Mouse (Mus musculus) lung, embryonic 16.5 days (tissue): ENCODE data around the gene Sdk2. TPM values are rescaled to one million over a fixed set of nuclear protein-coding genes. Genes with fewer than 3 reads are reported as not detected.

ENCODE experiments used
- ATAC-seq: fragments of 200-750 bp; cut with Nextera tagmentation; 2 replicates; pipeline ENCODE4 v1.8.0; 2017; ENCODE audit warnings: low read depth, mild to moderate bottlenecking, moderate library complexity
- H3K27ac ChIP-seq: fragments of 300-500 bp; sonication (generic); 2 replicates; pipeline ENCODE4 v1.5.1; 2014; ENCODE audit warnings: mild to moderate bottlenecking, control low read depth, low read length
- H3K27me3 ChIP-seq: fragments of 300-500 bp; sonication (generic); 2 replicates; pipeline ENCODE4 v1.6.1; 2014; ENCODE audit warnings: low read depth, low read length, mixed read lengths; ENCODE audit not compliant: control insufficient read depth, insufficient read depth
- H3K36me3 ChIP-seq: fragments of 300-500 bp; sonication (generic); 2 replicates; pipeline ENCODE4 v1.6.1; 2014; ENCODE audit warnings: low read length; ENCODE audit not compliant: control insufficient read depth, insufficient read depth
- H3K4me1 ChIP-seq: fragments of 300-500 bp; sonication (generic); replicated peaks from 2 replicates; pipeline ENCODE4 v1.6.1; 2014; ENCODE audit warnings: low read length, mixed read lengths; ENCODE audit not compliant: control insufficient read depth, insufficient read depth
- H3K4me2 ChIP-seq: fragments of 300-500 bp; sonication (generic); 2 replicates; pipeline ENCODE4 v1.6.1; 2014; ENCODE audit warnings: low read depth, low read length, control low read depth
- H3K4me3 ChIP-seq: fragments of 300-500 bp; sonication (generic); 2 replicates; pipeline ENCODE4 v1.5.1; 2014; ENCODE audit warnings: mild to moderate bottlenecking, low read length, control low read depth
- H3K9ac ChIP-seq: fragments of 300-500 bp; sonication (generic); 2 replicates; pipeline ENCODE4 v1.6.1; 2014; ENCODE audit warnings: low read length, control low read depth
- H3K9me3 ChIP-seq: fragments of 300-500 bp; sonication (generic); 2 replicates; pipeline ENCODE4 v1.6.1; 2016; ENCODE audit warnings: low read length; ENCODE audit not compliant: control insufficient read depth
- WGBS: fragments of 180-500 bp; shearing (Covaris S2); extraction: QIAGEN DNeasy Blood & Tissue Kit; methylation state at CpG from one replicate; pipeline ENCODE4 v1.1.7; 2014; 5-methylcytosine and 5-hydroxymethylcytosine counted together
- polyA plus RNA-seq: library from polyadenylated mRNA; unstranded; fragments of >200 nt; fragmentation: Nextera tagmentation; extraction: Ambion mirVana; gene quantifications from 2 replicates; pipeline ENCODE4 v1.2.1, GENCODE M21; 2015

Sdk2 gene
- polyA plus RNA-seq, 1 experiment from 2014 or later: 2.1 TPM

GRCm38 (mm10) chr11:113933678-113934077, 133.2 kb downstream of the Sdk2 start:
- 48% methylated on average over 9 of the region's 9 CpGs for WGBS
- ATAC-seq: peak; percentile 53; the same call in 1 of the 2 replicates
- Histone ChIP-seq H3K27ac (no peak overlapping the region), H3K9me3 (no peaks in the 10 kb centered on the region), H3K9ac (no peak overlapping the region), H3K36me3 (no peaks in the 10 kb centered on the region), H3K4me2 (no peak overlapping the region), H3K27me3 (no peaks in the 10 kb centered on the region), H3K4me3 (no peak overlapping the region), H3K4me1 (no peaks in the 10 kb centered on the region)

- H3K4me1 ChIP-seq: no peaks in the 10 kb centered on the region
- ATAC-seq: no peak
- H3K4me3 ChIP-seq: no peak overlapping the region
- WGBS: 64% methylated on average over 7 of the region's 7 CpGs
- no peak overlapping the region for H3K27ac ChIP-seq
- H3K9me3 ChIP-seq: no peaks in the 10 kb centered on the region
- H3K4me2 ChIP-seq: no peak overlapping the region
- H3K27me3 ChIP-seq: no peaks in the 10 kb centered on the region
- no peak overlapping the region for H3K9ac ChIP-seq
- no peaks in the 10 kb centered on the region for H3K36me3 ChIP-seq
These were observed 133.9 kb downstream of the Sdk2 start for GRCm38 (mm10) chr11:113932909-113933308.

DNA sequence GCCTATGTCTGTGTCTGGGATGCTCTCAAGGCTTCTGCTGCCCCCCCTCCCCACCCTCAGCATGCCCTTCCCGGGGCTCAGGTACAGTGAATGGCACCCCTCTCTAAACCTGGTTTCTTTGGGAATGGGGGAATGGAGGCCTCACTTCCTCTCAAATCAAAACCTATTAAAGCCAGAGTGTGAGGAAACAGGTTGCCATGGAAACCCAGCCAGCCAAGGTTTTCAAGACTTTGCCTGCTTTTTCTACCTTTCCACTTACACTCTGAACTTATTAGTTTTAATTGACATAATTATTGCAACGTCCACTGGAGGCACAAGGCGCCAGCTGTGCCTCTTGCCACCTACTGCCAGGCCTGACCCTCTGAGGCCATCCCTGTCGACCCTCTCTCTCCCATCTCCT, 135.1 kb downstream of the Sdk2 start:
- Histone ChIP-seq H3K4me1 (no peaks in the 10 kb centered on the region), H3K36me3 (no peaks in the 10 kb centered on the region), H3K4me2 (no peak overlapping the region), H3K4me3 (no peak overlapping the region), H3K9me3 (no peaks in the 10 kb centered on the region), H3K27ac (no peak overlapping the region), H3K9ac (no peak overlapping the region), H3K27me3 (no peaks in the 10 kb centered on the region)
- no peak for ATAC-seq
- WGBS: 59% methylated on average over 4 of the region's 4 CpGs

DNA sequence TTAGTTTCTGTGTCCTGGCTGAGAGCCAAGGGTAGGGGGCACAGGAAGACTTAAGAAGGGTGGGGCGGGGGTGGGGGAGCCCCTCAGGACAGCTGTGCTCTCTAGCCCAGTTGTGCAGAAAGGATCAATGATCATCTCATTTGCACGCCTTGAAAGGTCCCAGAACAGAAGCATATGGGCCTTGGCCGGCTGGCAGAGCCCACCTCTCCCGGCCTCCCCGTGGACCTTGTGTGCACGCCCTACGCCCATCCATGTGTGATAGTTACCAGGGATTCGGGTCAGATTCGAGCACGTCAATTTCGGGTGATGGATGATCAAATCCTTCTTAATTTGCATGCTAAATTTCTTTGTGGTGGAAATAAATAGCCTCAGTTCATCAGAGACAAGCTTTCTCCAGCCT, 136.7 kb downstream of the Sdk2 start:
- no peak for ATAC-seq
- Histone ChIP-seq H3K27me3 (no peaks in the 10 kb centered on the region), H3K9ac (no peak overlapping the region), H3K9me3 (no peaks in the 10 kb centered on the region), H3K4me2 (no peak overlapping the region), H3K36me3 (no peaks in the 10 kb centered on the region), H3K4me1 (no peaks in the 10 kb centered on the region), H3K4me3 (no peak overlapping the region), H3K27ac (no peak overlapping the region)
- WGBS: 92% methylated on average over 11 of the region's 11 CpGs

- no peaks in the 10 kb centered on the region for H3K4me1 ChIP-seq
- H3K9ac ChIP-seq: no peak overlapping the region
- no peak overlapping the region for H3K4me3 ChIP-seq
- no peak overlapping the region for H3K4me2 ChIP-seq
- no peaks in the 10 kb centered on the region for H3K27me3 ChIP-seq
- no peak overlapping the region for H3K27ac ChIP-seq
- H3K36me3 ChIP-seq: no peaks in the 10 kb centered on the region
- H3K9me3 ChIP-seq: no peaks in the 10 kb centered on the region
- no peak for ATAC-seq
- 73% methylated on average over 2 of the region's 2 CpGs for WGBS
These were observed 138.0 kb downstream of the Sdk2 start for GRCm38 (mm10) chr11:113928831-113929230.

DNA sequence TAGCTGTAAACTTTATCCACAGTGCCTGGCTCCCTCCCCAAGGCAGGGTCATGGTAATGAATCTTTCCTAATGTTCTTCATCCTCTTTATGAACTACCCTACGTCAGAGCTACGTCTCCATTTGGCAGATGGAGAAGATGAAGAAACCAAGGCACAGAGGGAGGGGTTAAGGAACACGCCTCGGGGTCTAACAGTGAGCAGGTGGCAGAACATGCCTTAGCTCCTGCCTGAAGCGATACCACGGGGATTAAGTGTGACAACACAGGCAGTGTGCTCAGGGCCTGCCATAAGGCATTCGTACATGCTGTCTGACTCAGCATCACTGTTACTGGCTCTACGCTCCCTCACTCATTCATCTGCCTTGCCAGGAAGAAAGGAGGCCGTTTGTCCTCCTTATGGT, 138.6 kb downstream of the Sdk2 start:
- Histone ChIP-seq H3K4me2 (no peak overlapping the region), H3K36me3 (no peaks in the 10 kb centered on the region), H3K9ac (no peak overlapping the region), H3K4me3 (no peak overlapping the region), H3K9me3 (no peaks in the 10 kb centered on the region), H3K27me3 (no peaks in the 10 kb centered on the region), H3K27ac (no peak overlapping the region), H3K4me1 (no peaks in the 10 kb centered on the region)
- no peak for ATAC-seq
- 84% methylated on average over 9 of the region's 9 CpGs for WGBS

DNA sequence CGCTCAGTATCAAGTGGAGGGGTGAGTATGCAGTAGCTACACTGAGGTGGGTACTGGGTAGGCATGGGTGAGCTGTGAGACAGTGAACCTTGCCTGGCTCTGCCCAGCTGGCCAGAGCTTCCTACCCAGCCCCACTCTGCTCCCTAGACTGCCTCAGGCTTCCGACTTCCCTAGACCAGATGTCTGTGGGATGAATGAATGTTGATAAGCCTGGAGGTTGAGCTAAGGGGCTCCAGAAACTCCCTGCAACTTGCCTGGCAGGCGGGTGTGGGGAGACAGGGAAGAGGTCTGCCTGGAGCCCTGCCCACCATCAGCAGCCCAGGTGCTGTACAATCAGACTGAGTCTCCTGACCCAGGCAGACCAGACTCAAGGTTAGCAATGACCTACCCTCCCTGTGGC, 139.0 kb downstream of the Sdk2 start:
- Histone ChIP-seq H3K27me3 (no peaks in the 10 kb centered on the region), H3K36me3 (no peaks in the 10 kb centered on the region), H3K4me2 (no peak overlapping the region), H3K9me3 (no peaks in the 10 kb centered on the region), H3K27ac (no peak overlapping the region), H3K4me3 (no peak overlapping the region), H3K4me1 (no peaks in the 10 kb centered on the region), H3K9ac (no peak overlapping the region)
- ATAC-seq: peak; percentile 15; the same call in 1 of the 2 replicates
- WGBS: 78% methylated on average over 3 of the region's 3 CpGs

DNA sequence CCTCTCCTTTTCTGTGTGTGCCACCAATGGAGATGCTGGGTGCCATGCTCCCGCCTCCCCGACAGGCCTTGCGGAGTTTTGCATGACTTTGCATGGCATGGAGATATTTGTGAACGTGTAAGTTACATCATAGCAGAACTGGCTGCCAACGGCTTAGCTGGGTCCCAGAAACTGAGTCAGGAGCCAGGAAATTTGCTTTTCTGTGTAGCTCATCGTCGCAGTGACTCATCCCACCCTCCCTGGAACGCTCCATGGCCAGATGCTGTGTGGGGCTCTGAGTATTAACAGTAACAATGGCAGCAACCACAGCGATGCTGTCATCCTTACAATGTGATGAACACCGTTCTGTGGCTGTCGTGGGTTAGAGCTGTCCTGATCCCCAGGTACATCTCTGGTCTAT, 139.6 kb downstream of the Sdk2 start:
- Histone ChIP-seq H3K27me3 (no peaks in the 10 kb centered on the region), H3K4me2 (no peak overlapping the region), H3K36me3 (no peaks in the 10 kb centered on the region), H3K27ac (no peak overlapping the region), H3K4me3 (no peak overlapping the region), H3K9ac (no peak overlapping the region), H3K4me1 (no peaks in the 10 kb centered on the region), H3K9me3 (no peaks in the 10 kb centered on the region)
- 84% methylated on average over 11 of the region's 11 CpGs for WGBS
- ATAC-seq: no peak

DNA sequence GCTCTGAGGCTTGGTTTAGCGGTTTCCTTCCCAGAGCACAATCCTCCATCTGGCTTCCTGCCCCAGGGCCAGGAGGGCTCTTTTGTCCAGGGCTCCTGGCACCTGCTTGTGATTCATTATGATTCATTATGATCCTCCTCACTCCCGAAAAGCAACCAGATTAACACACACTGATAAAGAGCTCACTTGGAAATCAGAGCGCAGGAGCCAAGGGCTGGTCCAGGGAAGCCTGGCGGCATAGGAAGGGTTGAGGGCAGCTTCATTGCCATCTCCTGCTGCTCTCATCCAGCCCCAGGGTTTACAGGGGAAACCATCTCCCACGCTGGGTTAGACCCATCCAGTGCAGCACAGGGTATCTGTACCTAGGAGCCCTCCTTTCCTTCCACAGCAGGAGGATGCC, 143.7 kb downstream of the Sdk2 start:
- no peak for ATAC-seq
- no peaks in the 10 kb centered on the region for H3K27me3 ChIP-seq
- WGBS: 63% methylated on average over 5 of the region's 5 CpGs
- H3K4me3 ChIP-seq: no peak overlapping the region
- no peaks in the 10 kb centered on the region for H3K36me3 ChIP-seq
- no peak overlapping the region for H3K4me2 ChIP-seq
- no peaks in the 10 kb centered on the region for H3K4me1 ChIP-seq
- H3K27ac ChIP-seq: no peak overlapping the region
- no peak overlapping the region for H3K9ac ChIP-seq
- H3K9me3 ChIP-seq: no peaks in the 10 kb centered on the region

DNA sequence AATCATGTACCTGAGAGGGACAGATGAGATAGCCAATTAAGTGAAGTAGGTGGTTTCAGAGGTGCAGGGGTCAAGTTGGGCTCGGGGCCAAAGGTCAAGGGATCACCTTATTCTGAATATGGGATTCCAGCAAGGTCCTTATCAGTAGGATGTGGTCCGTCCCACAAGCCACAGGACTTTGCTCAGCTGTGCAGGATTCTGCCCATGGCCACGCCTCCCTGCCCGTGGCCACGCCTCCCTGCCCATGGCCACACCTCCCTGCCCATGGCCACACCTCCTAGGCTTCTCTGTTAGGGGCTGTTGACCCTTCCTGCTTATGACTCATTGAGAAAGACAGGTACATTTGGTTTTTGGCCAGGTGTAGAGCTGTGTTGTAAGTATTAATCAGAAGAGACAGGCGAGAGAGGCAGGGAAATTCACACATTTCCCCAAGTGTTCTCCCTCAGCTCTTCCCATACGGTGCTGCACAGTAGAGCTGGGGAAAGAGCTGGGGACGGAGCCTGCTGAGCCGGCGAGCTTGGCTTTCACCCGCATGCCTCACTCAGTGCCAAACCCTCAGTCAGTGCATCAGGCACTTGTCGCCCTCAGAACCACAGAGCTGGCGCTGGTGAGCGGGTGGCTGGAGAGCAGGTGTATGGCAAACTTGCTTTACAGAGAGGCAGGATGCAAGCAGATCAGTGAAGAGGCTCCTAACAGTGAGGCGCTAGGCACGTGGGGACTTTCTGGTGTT, 163.6 kb downstream of the Sdk2 start:
- Histone ChIP-seq H3K4me3 (no peak overlapping the region), H3K4me1 (no peaks in the 10 kb centered on the region), H3K9me3 (no peaks in the 10 kb centered on the region), H3K4me2 (no peak overlapping the region), H3K9ac (no peak overlapping the region), H3K27ac (no peak overlapping the region), H3K36me3 (no peaks in the 10 kb centered on the region), H3K27me3 (no peaks in the 10 kb centered on the region)
- 73% methylated on average over 16 of the region's 16 CpGs for WGBS
- no peak for ATAC-seq
